Mouse (Mus musculus) adrenal gland (tissue): ENCODE data around the gene Tbc1d7.

Source experiments
- intact Hi-C: fragments of 180-260 bp; cut with DNase I; formaldehyde crosslinking; loops from one replicate; pipeline ENCODE4 v1.15.1; 2025
- long read RNA-seq, 2 experiments: library from polyadenylated mRNA; unstranded; transcript quantifications; one replicate each; pipeline ENCODE4 v2.0.0; 2020; ENCODE audit warnings: borderline replicate concordance in 1 of 2; ENCODE audit not compliant: insufficient replicate concordance in 1 of 2

Tbc1d7 gene
- long read RNA-seq, experiment 1, transcript Tbc1d7-202 (8 exons, 1,246 nt) = major isoform, 10 of 16 reads
- long read RNA-seq, experiment 1, partial matches to known transcripts = 0 of 16 reads
- long read RNA-seq, experiment 1, other reads (novel, unspliced or antisense) = 3 of 16 reads
- long read RNA-seq, experiment 2, partial matches to known transcripts = 2 of 13 reads
- long read RNA-seq, experiment 2, other reads (novel, unspliced or antisense) = 7 of 13 reads

GRCm38 (mm10) chr13:43171020-43171710 is at the start of gene Tbc1d7:
Tbc1d7 (minus strand) TSS chr13:43171501.
- intact Hi-C loops = loop anchor here (10.0 kb wide), 1 partner anchor 304 kb away; no protein-coding TSS in a partner anchor

GRCm38 (mm10) chr13:43220635-43221034 is 49.3 kb upstream of the Tbc1d7 start:
- intact Hi-C loops = no loop called here

GRCm38 (mm10) chr13:43218764-43219163 is 47.5 kb upstream of the Tbc1d7 start:
- intact Hi-C loops = no loop called here

GRCm38 (mm10) chr13:43218284-43218683 is 47.0 kb upstream of the Tbc1d7 start:
- intact Hi-C loops = no loop called here

- intact Hi-C loops = no loop called here
These were observed 46.4 kb upstream of the Tbc1d7 start for GRCm38 (mm10) chr13:43217686-43218085.

GRCm38 (mm10) chr13:43217059-43217458 is 45.8 kb upstream of the Tbc1d7 start:
- intact Hi-C loops = no loop called here

GRCm38 (mm10) chr13:43215994-43216706 is 44.8 kb upstream of the Tbc1d7 start:
- intact Hi-C loops = no loop called here

- intact Hi-C loops = no loop called here
These were observed 44.1 kb upstream of the Tbc1d7 start for GRCm38 (mm10) chr13:43215144-43215993.

- intact Hi-C loops = no loop called here
These were observed 41.0 kb upstream of the Tbc1d7 start for GRCm38 (mm10) chr13:43212338-43212737.

- intact Hi-C loops = no loop called here
These were observed 39.7 kb upstream of the Tbc1d7 start for GRCm38 (mm10) chr13:43210956-43211355.

GRCm38 (mm10) chr13:43209560-43209959 is 38.3 kb upstream of the Tbc1d7 start:
- intact Hi-C loops = no loop called here

- intact Hi-C loops = no loop called here
These were observed 37.7 kb upstream of the Tbc1d7 start for GRCm38 (mm10) chr13:43208914-43209439.

- intact Hi-C loops = no loop called here
These were observed 34.9 kb upstream of the Tbc1d7 start for GRCm38 (mm10) chr13:43206118-43206683.

GRCm38 (mm10) chr13:43203641-43204040 is 32.3 kb upstream of the Tbc1d7 start:
- intact Hi-C loops = loop anchor here (5.0 kb wide), 2 partner anchors 99 to 119 kb away; partner anchors contain the start of gene Gfod1

- intact Hi-C loops = loop anchor here (5.0 kb wide), 2 partner anchors 99 to 119 kb away; partner anchors contain the start of gene Gfod1
These were observed 31.9 kb upstream of the Tbc1d7 start for GRCm38 (mm10) chr13:43203234-43203633.

GRCm38 (mm10) chr13:43202351-43202750 is 31.1 kb upstream of the Tbc1d7 start:
- intact Hi-C loops = loop anchor here (5.0 kb wide), 2 partner anchors 100 to 120 kb away; partner anchors contain the start of gene Gfod1

- intact Hi-C loops = loop anchor here (5.0 kb wide), 2 partner anchors 101 to 121 kb away; partner anchors contain the start of gene Gfod1
These were observed 29.7 kb upstream of the Tbc1d7 start for GRCm38 (mm10) chr13:43201033-43201432.

- intact Hi-C loops = loop anchor here (5.0 kb wide), 2 partner anchors 102 to 122 kb away; partner anchors contain the start of gene Gfod1
These were observed 29.2 kb upstream of the Tbc1d7 start for GRCm38 (mm10) chr13:43200473-43200872.

GRCm38 (mm10) chr13:43199749-43200148 is 28.4 kb upstream of the Tbc1d7 start:
- intact Hi-C loops = loop anchor here (5.0 kb wide), 2 partner anchors 103 to 123 kb away; partner anchors contain the start of gene Gfod1

- intact Hi-C loops = no loop called here
These were observed 28.0 kb upstream of the Tbc1d7 start for GRCm38 (mm10) chr13:43199282-43199681.
